Mouse (Mus musculus) splenic B cell, adult 2 months (primary cell): ENCODE measurements around the gene Pif1.

ENCODE experiments used
- DNase-seq: peaks from one replicate; pipeline ENCODE4 v3.0.0-alpha.2; 2011; ENCODE audit warnings: low read depth, low spot score
- H3K27me3 ChIP-seq: 2 replicates; pipeline ENCODE4 v1.6.1; 2012; ENCODE audit warnings: mild to moderate bottlenecking, low read length, moderate library complexity, mixed read lengths; ENCODE audit not compliant: control insufficient read depth, poor library complexity, insufficient read depth, severe bottlenecking
- H3K36me3 ChIP-seq: 2 replicates; pipeline ENCODE4 v1.6.1; 2012; ENCODE audit warnings: mild to moderate bottlenecking, low read length, moderate library complexity, mixed read lengths; ENCODE audit not compliant: control insufficient read depth, poor library complexity, insufficient read depth, severe bottlenecking

The Pif1 gene

DNA sequence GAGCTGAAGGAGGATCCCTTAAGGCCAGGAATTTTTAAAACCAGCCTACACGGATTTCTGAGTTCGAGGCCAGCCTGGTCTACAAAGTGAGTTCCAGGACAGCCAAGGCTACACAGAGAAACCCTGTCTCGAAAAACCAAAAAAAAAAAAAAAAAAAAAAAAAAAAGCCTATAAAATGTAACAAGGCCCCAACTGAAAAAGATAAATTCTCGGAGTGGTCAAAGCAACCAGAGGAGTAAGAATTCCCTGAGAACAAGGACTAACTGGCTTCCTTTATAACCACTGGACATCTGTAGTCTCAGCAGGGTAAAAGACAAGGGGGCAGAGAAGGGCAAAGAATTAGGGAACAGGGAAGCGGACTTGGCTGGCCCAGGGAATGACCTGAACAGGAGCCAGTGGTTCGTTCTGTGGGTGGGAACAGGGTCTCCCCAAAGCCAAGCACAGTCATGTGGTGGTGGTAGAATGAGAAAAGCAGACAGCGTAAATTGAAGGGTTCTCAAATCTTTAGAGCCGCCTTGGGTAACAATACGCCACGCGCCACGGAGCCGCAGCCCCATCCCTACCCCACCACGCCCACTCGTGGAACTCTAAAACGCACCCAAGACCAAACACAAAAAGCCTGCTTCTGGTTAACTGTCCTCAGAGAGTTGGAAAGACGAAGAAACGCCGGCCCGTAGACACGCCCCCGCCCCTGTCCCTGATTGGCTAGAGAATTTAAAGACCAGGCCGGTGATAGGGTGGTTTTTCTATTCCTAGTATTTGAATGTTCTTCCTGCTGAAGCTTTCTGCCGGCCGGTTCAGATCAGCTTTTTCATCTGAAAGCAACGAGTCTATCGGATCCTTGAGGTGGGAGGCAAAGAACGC is at the start of gene Pif1:
Gene Pif1 (plus strand): TSS at position 755 of the 864 bp plus-strand sequence.
- Histone ChIP-seq H3K27me3 (no peaks in the 10 kb centered on the region), H3K36me3 (no peaks in the 10 kb centered on the region)
- peak; percentile 80 for DNase-seq

DNA sequence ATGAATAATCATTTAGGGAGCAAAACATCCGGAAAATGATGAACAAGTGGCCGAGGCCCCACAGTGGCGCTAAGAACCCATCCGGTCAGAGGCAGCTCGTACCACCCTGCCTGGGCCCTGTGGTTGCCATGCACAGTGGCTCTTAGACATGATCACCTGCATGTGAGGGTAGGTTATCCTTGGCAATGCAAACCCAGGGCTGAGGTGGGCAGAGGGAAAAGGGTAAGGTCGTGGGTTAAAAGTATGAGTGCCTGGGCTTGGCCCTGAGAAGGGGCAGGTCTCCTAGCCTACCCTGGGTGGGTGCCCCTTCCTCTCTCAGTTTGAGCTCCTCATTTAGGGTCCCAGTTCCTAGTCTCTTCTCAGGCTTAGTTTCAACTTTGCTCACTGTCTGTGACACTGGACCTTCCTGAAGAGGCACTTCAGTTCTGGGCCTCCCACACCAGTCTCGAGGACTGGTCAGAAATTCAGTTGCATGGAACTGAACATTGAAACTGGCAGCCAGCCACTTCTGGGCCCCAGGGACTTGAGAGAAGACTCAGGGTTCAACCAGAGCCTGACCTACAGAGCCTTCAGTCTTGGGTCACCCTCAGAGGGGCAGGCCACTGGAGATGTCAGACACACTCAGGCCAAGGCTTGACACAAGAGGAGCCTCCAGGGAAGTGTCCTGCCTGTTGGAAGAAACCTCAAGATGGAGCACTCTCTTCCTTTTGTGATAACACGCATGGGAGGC is 48.9 kb upstream of the Pif1 start:
- no peak for DNase-seq
- H3K36me3 ChIP-seq: no peaks in the 10 kb centered on the region
- H3K27me3 ChIP-seq: no peaks in the 10 kb centered on the region

DNA sequence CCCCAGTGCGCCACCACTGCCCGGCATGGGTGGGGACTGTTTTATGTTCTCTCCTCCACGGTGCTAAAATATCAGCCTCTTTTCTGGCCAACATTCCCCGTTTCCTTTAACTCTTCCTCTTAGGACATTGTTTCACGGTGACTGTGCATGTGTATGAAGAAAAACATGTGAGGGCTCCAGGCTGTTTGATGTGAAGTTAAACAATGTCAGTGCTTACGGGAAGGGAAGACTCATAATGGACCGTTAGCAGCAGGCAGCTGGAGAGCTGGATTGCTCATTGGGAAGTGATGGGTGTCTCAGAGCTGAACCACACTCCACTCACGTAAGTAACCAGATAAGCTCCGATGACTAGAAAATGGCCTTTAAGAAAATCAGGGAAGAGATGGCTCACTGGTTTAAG is 47.3 kb upstream of the Pif1 start:
- DNase-seq: no peak
- no peaks in the 10 kb centered on the region for H3K27me3 ChIP-seq
- no peaks in the 10 kb centered on the region for H3K36me3 ChIP-seq

DNA sequence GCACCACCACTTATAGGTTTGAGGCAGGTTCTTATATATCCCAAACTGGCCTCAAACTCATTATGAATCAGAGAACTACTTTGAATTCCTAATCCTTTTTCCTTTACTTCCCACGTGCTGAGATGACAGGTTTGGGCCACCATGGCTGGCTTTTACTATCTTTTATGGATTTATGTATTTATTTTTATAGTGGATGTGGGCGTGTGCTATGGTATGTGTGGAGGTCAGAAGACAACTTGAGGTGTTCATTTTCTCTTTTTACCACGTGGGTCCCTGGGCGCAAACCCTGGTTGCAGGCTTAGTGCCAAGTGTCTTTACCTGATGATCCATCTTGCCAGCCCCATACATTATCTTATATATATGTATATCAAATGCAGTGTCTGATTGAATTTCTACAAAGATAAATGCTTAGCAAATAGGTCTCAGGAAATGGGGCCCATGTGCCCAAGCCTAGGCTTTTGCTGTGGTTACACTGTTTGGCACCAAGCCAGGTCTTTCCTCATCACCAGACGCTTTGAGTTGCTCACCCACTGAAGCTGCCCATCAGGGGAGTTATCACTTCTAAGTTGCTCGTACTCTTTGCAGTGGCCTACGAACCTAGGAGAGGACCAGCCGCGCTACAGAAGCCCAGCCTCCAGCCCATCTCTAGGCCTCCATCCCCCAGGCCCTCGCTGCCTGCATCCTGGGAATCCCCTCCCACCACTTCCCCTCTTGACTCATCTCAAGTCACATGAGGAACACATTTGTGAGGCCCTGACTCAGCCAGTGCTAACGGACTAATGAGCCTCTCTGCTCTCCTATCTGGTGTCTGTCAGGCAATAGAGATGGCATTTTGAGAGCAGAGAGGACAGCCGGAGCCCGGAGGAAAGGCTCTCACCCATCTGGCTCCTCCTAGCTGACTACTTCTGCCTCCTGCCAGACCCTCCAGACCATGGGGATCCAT is 45.6 kb upstream of the Pif1 start:
- H3K27me3 ChIP-seq: no peaks in the 10 kb centered on the region
- DNase-seq: peak; percentile 93
- no peaks in the 10 kb centered on the region for H3K36me3 ChIP-seq

DNA sequence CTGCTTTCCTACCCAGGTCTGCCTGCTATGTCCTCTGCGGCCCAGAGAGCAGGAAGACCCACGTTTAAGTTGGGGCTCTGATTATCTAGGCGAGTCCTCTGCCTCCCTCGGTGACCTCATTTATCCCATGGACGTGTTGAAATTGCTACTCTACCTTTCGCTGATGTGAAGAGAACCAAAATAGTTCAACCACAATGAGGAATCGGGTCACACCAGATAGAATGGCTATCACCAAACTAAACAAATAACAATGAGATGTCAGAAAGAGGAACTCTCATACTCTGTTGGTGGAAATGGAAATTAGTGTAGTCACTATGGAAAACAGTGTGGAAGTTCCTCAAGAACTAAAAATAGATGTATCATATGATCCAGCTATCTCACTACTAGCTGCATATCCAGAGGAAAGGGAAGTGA is 44.8 kb upstream of the Pif1 start:
- no peaks in the 10 kb centered on the region for H3K27me3 ChIP-seq
- DNase-seq: peak; percentile 87
- H3K36me3 ChIP-seq: no peaks in the 10 kb centered on the region

DNA sequence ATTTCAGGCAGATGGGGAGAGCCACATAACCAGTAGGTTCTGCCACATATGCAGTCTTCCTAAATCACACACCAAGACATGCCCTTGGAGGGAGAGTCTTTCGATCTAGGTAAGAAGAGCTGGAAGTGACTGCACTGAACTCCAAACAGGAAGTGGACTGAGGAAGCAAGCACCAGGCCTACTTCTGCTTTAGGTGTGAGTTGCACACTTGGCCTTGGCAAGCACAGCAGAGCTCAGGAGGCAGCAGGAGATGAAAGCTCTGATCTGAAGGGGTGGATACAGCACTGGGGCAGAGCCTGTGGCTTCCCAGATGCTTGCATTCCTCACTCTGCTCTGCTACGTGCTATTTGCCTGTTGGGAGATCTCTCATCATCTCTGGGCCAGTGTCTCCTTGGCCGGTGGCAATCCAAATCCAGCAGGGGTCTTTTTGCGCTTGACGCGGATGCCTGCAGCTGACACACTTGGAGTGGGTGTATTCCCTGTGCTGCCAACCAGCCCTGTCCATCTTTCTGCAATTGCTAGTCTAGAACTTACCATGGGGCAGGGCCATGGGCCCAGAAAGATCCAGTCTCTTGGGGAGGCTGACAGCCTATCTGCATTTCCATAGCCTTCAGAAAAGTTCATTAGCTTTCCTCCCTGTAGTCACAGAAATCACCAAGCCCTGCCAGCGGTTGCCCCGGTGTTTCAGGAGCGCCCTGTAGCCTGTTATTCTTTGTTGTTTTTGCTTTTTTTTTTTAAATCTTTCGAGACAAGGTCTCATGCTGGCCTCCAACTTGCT is 41.1 kb upstream of the Pif1 start:
- DNase-seq: peak; percentile 81
- H3K27me3 ChIP-seq: no peaks in the 10 kb centered on the region
- H3K36me3 ChIP-seq: no peaks in the 10 kb centered on the region

DNA sequence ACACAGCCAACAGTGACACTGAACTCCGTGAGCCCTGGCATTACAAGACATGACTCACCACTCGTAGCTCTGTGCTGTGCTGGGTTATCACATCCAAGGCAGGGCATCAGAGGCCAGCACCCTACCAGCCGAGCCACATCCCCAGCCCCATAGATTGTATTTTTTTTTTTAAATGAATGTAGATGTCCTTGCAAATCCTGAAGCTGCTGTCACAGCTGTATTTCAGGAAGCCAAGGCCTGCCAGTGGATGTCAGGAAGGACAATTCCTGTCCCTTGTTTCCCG is 40.6 kb upstream of the Pif1 start:
- no peak for DNase-seq
- no peaks in the 10 kb centered on the region for H3K27me3 ChIP-seq
- H3K36me3 ChIP-seq: no peaks in the 10 kb centered on the region

DNA sequence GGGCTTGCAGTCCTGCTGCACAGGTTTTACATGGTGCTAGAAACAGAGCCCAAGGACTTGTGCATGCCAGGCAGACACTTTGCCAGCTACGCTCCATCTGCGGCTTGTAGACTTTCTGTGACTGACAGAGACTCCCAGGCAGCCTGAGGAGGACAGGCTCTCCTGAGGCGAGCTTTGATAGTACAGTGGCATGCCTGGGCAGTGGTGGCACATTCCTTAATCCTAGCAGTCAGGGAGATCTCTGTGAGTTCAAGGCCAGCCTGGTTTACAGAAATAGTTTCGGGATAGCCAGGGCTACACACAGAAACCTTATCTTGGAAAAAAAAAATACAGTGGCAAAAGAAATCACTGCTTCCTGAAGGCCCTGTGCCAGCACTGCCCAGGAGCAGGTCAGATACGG is 39.8 kb upstream of the Pif1 start:
- H3K36me3 ChIP-seq: no peaks in the 10 kb centered on the region
- H3K27me3 ChIP-seq: no peaks in the 10 kb centered on the region
- no peak for DNase-seq

DNA sequence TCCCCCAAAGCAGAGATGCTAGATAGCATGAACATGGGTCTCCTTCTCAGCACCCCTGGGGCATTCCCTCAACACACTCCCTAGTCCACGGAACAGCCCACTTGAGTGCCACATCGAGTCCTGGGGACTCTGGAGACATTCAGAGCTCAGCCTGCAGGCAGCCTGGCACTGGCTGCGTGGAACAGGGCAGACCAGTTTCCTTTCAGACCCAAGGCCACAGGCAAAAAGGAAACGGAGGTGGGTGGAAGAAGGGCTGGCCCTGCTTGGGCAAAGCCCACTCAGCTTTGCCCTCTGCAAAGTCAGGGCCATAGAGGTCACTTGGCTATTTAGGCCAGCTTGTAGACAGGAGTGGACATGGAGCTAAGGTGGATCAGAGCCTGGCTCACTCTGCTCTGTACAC is 39.1 kb upstream of the Pif1 start:
- H3K27me3 ChIP-seq: no peaks in the 10 kb centered on the region
- no peak for DNase-seq
- H3K36me3 ChIP-seq: peaks cover 2% of the 10 kb centered on the region; the same call in 1 of the 2 replicates

DNA sequence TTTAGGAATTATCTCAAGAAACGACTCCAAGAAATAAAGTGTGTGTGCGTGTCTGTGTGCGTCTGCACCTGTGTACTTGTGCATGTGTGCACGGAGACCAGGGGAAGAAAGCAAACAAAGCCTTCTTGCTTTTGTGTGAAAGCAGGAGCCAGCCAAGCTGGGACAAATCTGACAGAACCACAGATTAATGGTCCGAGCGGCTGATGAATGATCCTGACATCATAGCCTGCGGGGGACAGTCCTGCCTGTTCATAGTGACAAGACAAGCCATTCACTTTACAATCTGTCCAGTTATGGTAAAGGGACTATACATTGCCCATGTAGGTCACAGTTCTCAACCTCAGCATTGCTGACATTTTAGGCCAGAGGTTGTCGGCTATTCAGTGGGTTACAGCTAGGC is 38.6 kb upstream of the Pif1 start:
- peaks cover 2% of the 10 kb centered on the region; the same call in 1 of the 2 replicates for H3K36me3 ChIP-seq

DNA sequence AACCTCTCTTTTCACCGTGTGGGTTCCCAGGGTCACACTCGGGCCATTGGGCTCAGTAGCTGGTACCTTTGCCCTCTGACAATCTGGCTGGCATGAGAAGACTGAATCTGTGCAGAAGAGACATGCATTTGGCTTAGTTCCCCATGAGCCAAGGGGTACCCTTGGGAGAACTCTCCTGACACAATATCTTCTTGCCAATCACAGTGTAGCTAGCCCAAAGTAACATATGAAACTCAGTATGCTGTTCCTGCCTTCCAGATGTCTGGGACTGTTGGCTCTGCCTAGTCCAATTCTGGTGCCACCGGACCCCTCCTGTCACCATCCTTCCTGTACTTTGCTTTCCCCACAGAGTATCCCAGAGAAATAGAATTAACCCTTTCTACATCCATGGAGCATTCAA is 37.8 kb upstream of the Pif1 start:
- DNase-seq: no peak
- Histone ChIP-seq H3K36me3 (peaks cover 2% of the 10 kb centered on the region; the same call in 1 of the 2 replicates), H3K27me3 (no peaks in the 10 kb centered on the region)

More for the DNA sequence above, 38.6 kb upstream of the Pif1 start:
- no peaks in the 10 kb centered on the region for H3K27me3 ChIP-seq
- DNase-seq: no peak

DNA sequence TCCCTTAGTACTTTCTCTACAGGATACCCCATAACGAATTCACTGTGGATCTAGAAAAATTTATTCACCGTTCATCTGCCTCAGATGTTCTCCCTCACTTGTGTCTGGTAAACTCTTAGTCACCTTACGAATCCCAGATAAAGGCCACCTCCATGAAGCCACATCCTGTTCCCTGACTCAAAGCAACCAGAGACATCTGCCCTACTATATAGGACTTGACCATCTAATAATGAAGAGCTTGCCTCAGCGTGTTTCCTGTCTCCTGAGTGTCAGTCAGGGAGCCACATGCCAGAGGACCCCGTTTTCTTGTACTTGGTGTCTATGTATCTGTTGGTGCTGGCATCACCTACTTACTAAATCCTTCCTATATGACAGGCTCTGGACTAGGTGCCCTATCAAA is 37.3 kb upstream of the Pif1 start:
- no peak for DNase-seq
- peaks cover 2% of the 10 kb centered on the region; the same call in 1 of the 2 replicates for H3K36me3 ChIP-seq
- no peaks in the 10 kb centered on the region for H3K27me3 ChIP-seq

DNA sequence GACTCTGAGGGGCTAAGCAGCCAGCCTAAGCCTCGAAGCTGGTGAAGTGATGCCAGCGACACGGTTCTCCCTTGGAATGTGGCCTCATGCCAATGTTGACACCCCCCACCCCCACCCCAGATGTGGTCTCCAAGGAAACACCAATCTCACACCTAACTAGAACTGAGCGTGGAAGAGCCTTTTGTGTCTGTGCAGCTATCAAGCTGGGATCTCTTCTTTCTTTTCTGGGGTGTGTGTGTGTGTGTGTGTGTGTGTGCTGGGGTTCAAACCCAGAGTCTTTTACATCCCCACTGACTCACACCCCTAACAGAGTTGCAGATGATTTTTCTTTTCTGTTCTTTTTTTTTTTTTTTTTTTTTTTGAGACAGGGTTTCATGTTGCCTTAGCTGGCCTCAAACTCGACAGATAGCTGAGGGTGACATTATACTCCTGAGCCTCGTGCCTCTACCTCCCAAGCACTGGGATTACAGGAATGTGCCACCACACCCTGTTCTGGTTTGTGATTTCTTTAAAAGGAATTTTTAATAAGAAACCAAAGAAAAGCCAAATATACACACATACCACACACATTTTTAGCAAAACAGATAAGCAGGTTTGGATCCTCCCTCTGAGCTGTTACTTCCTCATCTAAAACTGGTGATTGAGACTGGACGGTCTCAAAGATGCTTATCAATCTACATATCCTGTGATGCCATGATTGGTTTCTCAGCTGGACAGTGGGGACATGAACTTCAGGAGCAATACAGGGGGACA is 36.7 kb upstream of the Pif1 start:
- no peaks in the 10 kb centered on the region for H3K27me3 ChIP-seq

More for the DNA sequence above, 36.7 kb upstream of the Pif1 start:
- peaks cover 2% of the 10 kb centered on the region; the same call in 1 of the 2 replicates for H3K36me3 ChIP-seq
- DNase-seq: peak; percentile 58
